Mouse (Mus musculus) C2C12 (cell line): ENCODE data around the gene Pm20d1.

Experiments
- CTCF ChIP-seq: IDR thresholded peaks from one replicate; pipeline ENCODE4 v1.5.1; 2011; ENCODE audit not compliant: control insufficient read depth, insufficient read depth, insufficient read length
- MYOG ChIP-seq: IDR thresholded peaks from one replicate; pipeline ENCODE4 v1.6.1; 2011; ENCODE audit not compliant: control insufficient read depth, insufficient read length; ENCODE audit errors: extremely low read depth

DNA sequence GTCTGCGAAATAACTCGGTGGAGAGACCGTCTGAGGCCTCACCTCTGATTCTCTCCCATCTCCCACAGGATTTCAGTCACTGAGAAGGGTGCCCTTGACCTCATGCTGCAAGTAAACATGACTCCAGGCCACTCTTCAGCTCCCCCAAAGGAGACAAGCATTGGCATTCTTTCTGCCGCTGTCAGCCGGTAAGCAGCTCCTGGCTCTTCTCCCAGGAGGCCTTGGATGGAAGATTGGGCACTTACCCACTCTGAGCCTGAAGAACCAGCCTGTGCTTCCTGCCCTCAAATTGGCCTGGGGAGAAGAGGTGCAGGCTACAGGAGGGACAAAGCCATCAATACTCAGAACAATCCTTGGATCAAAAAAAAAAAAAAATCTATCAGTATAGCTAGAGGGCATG lies 5.5 kb downstream of the Pm20d1 start:
- no peak for TF ChIP-seq CTCF
- no peak for TF ChIP-seq MYOG
